Mouse (Mus musculus) kidney, adult 18-20 months (tissue): ENCODE results near the gene Taf1d.
"Not testable (repeated sequence)": the region's sequence is repeated elsewhere in the genome, so short reads cannot be mapped to it uniquely, and the experiment has no call there.

Source experiments
- DNase-seq: peaks from one replicate; pipeline ENCODE4 v3.0.0; 2021

Taf1d gene

DNA sequence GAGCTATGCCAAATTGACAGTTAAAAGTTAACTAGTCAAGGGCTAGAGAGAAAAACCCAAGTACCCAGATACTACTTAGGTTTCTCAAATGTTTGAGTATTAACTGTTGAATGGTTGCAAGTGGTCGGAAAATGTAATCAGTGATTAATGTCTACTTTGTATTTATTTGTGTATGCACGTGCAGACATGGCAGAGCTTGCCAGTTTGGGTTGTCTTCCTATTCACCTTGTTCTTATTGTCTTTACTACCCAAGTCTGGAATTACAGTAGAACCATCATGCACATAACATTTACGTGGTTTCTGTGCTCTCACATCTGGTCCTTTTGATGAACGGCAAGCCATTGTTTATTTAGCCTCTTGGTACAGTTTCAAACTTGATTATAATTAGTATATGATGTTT lies 3.4 kb downstream of the Taf1d start:
- no peak for DNase-seq

DNA sequence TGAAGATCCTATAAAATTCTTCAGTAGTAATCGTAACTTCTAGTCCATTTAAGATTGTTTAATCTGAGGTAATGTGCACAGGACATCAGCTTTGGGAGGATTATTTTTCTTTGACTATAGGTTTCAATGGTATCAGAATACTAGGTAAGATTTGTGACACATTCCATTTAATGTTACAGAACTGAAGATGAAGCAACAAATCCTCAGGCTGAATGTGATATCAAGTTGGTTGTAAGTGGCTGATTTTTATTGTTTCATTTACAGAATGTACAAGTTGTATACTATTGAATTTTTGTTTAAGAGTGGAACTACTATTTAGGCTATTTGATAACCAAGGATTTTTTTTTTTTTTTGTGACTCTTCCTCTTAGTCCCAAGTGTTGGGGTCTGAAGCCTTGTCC lies 4.2 kb downstream of the Taf1d start:
- no peak for DNase-seq

DNA sequence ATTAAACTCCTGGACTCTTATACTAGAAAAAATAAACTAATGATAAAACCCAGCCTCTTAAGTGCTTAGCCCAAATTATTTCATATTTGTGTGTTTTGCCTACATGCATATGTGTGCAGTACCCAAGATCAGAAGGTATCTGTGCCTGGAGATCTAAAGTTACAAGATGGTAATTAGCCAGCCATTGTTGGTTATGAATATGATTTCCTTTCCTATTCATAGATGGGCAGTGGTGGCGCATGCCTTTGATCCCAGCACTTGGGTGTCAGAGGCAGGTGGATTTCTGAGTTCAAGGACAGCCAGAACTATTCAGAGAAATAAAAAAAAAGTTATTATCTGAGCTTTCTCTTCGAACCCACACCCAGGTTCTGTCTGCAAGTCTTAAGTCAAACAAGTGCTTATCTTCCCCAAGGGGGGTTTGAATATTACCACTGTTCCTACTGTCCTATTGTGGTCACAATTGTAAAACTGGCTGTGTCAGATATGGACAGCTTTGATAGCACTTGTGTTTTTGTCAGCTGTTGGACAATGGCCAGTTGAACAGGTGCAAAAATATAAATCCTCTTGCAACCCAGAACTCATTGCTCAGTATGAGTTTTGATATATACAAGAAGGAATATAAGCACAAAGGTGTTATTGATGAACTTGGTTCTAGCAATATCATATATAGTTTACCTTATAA lies 6.2 kb downstream of the Taf1d start:
- DNase-seq: no peak

DNA sequence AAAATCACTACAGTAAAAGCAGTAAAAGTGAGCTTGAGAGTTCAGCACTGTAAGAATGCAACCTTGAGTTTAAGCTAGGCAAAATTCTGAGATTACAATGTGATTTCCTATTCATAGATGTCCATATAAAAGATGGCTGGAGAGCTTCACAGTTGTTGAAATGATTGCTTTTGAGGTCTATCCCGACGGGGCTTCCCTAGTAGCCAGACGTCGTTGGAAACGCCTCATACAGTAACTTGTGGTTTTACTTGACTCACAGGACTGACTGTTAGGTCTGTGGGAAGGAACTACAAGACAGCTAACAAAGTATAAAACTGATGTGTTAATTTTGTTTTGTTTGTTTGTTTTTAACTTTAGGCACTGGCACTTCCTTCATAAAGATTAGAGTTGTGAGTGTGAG lies 7.6 kb downstream of the Taf1d start:
- no peak for DNase-seq

DNA sequence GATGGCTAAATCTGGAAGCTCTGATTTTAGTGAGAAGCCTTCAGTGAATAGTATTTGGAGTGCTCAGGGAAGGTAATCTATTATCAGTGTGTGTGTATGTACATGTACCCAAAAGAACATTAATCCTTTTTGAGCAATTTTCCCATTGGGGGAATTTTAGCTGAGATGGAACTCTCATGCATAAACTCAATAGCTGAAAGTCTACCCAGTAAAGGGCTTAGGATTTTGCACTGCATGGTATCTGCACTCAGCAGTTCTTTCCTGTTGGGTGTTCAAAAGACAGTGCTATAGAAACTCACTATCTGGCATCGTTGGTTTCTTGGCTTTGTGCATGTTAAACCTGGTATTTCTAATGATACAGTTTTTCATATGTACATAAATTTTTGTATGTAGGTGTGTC lies 8.6 kb downstream of the Taf1d start:
- no peak for DNase-seq

DNA sequence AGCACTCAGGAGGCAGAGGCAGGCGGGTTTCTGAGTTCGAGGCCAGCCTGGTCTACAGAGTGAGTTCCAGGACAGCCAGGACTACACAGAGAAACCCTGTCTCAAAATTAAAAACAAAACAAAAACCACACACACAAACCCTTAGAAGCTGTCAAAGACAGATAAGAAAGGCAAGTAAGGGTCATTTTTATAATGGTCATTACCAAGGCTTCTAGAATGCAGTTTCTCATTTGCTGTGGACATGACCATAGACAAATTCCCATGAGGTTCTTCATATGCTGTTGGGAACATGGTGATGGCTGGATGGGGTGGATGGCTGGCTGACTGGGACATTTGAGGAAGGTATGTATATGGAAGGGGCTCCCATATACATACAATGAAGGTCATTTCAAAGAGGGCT lies 10.3 kb downstream of the Taf1d start:
- DNase-seq: not testable (repeated sequence)

DNA sequence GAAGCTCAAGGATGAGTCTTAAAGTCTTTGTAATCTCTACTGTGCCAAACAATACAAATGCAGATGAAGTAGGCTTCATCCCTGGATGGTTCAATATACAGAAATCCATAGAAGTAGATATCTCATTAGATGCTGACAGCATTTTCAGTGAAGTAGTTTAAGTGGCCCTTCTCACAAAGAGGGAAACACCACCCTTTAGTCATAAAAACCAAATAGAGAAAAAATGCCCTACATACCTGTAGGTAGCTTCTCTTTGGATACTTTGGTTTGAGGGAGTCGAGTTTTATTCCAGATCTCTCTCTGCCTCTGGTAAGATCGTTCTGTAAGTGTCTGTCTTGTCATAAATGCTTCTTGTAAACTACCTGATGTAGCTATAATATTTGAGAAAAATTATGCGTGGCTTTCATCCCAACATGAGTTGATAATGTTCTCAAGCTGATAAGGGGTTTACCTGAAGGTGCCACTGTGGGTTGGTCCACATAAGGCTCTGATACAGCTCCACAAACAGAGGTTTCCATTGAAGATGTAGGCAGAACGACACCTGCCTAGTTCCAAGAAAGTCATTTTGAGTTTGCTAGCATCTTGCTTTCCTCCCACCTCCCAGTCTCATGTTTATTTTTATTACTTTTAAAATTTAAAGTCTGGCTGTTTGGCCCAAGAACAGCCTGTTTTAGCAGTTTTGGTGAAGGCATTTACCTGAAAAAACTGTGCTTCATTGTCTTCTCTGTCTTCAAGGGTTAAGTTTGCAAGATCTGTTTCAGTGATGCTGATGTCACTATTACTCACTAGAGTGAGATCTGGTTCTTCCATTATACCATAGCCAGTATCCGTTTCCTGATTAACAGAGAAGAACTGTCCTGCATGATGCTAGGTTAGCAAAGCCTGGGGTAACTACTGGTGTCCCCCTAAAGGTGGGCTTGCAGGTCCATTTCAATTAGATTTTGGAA lies 11.5 kb downstream of the Taf1d start:
- DNase-seq: no peak

DNA sequence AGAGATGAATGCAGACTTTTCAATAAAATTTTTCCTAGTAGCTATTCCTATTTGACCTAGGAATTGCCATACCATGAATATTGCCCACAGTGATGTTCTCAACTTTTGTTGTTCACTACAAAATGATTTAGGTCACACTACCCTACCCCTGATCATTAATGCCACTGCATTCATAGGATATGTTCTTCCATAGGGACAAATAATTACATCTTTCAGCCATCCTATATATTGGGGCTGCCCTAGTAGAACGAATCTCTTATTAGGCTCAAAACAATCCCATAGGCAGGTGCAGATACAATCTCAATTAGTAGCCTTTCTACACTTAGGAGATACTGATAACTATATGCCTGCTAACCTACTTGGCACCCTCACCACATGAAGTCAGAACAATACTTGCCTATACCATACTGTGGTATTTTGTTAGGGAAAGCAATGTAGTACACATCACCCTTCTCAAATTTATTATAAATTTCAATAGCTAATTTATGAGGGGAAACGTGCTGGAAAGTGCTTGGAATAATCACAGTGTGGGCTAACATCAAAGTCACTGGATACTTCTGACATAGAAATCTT lies 12.2 kb downstream of the Taf1d start:
- no peak for DNase-seq

DNA sequence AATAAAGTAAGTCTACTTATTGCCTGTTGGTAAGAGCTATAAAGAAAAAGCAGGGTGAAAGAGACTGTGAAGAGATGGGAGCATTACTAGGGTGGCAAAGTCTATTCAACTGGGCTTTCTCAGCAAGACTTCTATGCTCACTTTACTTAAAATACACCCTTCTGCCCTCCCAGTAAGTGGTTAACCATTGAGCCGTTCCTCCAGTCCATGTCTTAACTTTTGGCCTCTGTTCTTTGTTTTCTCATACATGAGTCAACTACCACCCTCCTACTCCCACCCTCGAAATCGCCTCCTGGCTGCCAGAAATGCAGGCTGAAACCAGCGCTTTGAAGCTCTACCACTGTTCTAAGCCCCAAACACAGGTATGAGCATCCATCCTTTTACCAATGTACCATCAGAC lies 31.8 kb downstream of the Taf1d start:
- peak; percentile 26 for DNase-seq

DNA sequence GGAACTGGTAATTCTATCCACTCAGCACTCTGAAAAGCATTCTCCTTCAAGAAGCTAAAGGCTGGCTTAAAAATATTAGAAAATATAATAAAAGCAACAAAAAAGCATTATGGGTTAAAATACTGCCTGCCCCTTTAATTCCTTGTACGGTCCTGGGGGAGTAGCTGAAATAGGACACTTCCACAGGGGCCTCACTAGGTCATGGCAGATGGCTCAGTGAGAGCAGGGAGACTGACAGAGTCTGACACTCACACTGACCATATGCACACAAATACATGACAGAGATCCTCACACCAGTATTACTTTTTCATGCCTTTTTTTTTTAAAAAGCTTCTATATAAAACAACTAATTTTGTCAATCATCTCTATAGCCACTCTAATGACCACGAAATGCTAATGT lies 43.9 kb downstream of the Taf1d start:
- no peak for DNase-seq

DNA sequence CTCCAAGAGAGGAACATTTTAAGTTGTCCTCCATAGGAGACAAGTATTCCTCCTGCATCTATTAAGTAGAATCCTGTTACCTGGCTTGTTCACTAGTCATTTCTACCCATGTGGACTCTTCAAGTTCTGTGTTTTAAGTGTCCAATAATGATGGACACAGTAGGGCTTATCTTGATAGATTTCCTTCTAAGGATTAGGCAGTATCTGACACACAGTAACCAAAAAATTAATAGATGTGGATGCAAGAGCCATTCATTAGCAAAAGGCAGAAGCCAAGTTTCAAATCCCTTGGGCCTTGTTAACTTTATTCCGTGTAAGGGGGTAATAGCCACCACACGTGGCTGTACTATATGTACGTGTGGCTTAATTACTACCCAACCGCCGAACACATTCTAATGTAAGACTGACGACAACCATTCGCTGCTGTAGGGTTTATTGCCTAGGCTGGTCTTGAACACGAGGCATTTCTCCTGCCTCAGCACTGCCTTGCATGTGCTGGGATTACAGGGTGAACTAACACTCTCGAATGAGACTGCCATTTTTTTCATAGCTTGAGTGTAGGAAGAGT lies 51.0 kb downstream of the Taf1d start:
- DNase-seq: no peak

DNA sequence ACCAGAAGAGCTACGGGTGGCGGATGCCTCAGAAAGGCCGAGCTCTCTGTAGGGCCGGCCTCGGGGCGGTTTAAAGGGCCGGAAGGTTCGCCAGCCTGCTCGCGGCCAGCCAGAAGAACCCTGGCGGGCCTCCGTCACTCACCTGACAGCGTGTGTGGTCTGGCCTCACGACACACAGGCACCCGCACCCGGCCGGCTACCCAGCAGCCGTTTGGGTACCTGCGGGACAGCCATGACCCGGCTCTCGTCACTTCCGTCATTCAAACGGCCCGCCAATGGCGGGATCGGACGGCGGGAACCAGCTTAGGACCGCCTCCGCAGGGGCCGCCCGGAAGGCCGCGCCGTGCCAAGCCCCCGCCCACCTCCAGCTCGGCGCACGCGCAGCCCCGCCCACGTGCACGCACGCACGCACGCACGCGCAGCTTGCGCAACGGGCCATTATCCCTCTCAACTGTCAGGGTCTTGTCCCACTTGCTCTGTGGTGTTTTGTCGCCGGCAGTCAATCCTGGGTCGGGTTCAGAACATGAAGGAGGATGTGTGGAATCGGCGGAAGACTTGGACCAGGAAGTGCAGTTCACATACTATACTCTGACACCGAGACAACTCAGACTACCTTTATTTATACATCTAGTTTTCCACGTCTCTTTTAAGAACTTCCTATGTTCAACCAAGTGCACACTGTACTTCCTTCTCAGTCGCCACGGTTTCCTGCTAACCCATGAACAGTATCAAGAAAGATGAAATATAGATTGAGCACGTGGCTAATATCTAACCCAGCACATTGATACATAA lies 51.7 kb downstream of the Taf1d start, which contains the start of gene Cep295:
TSS of gene Cep295 (minus strand) at position 305 of the 792 bp plus-strand sequence.
- DNase-seq: peak; percentile 97

DNA sequence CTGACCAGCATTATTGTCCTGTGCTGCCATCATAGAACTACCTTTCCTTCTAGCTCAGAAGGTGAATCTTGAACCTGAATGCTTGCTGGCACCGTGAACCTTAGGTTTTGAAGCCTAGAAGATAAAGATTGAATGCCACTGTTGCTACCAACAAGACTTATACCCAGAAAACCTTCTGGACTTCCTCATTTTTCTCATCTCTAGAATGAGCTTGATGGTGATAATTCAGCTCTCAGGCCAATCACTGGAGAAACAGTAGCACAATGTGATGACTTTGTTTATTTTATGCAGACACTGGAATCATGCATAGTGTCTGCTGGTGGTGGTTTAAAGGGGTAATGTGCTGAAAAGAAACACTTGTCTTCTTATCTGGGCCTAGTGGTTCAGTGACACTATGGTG lies 58.8 kb downstream of the Taf1d start:
- DNase-seq: no peak

DNA sequence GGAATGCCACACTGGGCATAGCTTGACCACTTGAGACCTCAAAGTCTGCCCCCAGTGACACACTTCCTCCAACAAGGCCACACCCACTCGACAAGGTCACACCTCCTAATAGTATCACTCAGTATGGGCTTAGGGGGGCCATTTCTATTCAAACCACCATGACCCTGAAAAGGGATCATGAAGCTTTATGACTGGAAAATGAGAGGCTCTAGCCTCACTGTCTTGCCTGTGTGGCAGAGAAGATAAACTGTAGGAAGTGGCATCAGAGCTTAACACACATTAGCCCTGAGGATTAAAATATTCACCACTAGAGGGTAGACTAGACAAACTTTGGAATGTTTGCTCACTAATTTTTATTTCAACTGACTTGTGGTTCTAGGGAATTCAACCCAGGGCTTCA lies 59.8 kb downstream of the Taf1d start:
- peak; percentile 15 for DNase-seq

DNA sequence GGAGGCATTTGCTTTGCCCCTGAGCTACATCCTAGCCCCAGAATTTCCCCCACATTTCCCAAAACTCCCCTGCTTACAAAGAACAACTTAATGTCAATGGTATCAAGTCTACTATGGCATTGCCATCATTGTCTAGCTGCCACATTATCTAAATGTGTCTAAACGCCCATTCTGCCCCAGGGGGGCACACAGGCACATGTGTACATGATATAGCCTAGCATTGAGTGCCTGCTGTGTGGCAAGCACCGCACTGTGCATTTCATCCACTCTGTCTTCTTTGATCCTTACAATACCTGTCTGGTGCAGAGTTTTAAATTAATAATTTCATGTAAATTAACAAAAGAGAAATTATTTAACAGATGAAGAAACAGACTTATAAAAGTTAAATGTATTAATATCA lies 60.2 kb downstream of the Taf1d start:
- DNase-seq: no peak
